Mouse (Mus musculus): Measurements from ENCODE around the gene Cox10. TPM values are rescaled to one million over a fixed set of nuclear protein-coding genes. Genes with fewer than 3 reads are reported as not detected.

The Cox10 gene
- polyA plus RNA-seq, 1 experiment from 2014 or later, result 28.7 TPM

- no peak overlapping the region for H3K27ac ChIP-seq
- H3K4me1 ChIP-seq, result peaks cover 40% of the 10 kb centered on the region
- no peaks in the 10 kb centered on the region for H3K9me3 ChIP-seq (replicated peaks)
- 0 out of 2 replicates have a peak, but pooled peaks cover 3% of the 10 kb centered on the region for H3K36me3 ChIP-seq
- ATAC-seq (replicated peaks; ENCODE audit: low FRiP score), result peak; percentile 60; the same call in 1 of the 2 replicates
- no peak overlapping the region for H3K4me3 ChIP-seq (replicated peaks)
- H3K4me2 ChIP-seq, result no peak overlapping the region
- no peak overlapping the region for H3K9ac ChIP-seq
- H3K27me3 ChIP-seq, result no peaks in the 10 kb centered on the region
- 58% methylated on average over 6 of the region's 6 CpGs for WGBS
These were observed 108.5 kb downstream of the Cox10 start for GRCm38 (mm10) chr11:63970818-63971217.

- WGBS, result 55% methylated on average over 11 of the region's 11 CpGs
- no peak overlapping the region for H3K4me2 ChIP-seq
- H3K27ac ChIP-seq, result no peak overlapping the region
- no peaks in the 10 kb centered on the region for H3K27me3 ChIP-seq
- no peak overlapping the region for H3K4me3 ChIP-seq (replicated peaks)
- H3K36me3 ChIP-seq, result 0 out of 2 replicates have a peak, but pooled peaks cover 3% of the 10 kb centered on the region
- peaks cover 47% of the 10 kb centered on the region for H3K4me1 ChIP-seq
- no peak; the same call in 1 of the 2 replicates for ATAC-seq (replicated peaks; ENCODE audit: low FRiP score)
- no peaks in the 10 kb centered on the region for H3K9me3 ChIP-seq (replicated peaks)
- H3K9ac ChIP-seq, result no peak overlapping the region
These were observed 109.9 kb downstream of the Cox10 start for GRCm38 (mm10) chr11:63969205-63969910.

- Histone ChIP-seq H3K36me3 (peaks cover 5% of the 10 kb centered on the region), H3K4me2 (no peak overlapping the region), H3K9me3 (replicated peaks) (no peaks in the 10 kb centered on the region), H3K4me1 (peaks cover 47% of the 10 kb centered on the region), H3K27ac (no peak overlapping the region), H3K27me3 (no peaks in the 10 kb centered on the region), H3K4me3 (replicated peaks) (no peak overlapping the region), H3K9ac (no peak overlapping the region)
- 62% methylated on average over 3 of the region's 3 CpGs for WGBS
- no peak for ATAC-seq (replicated peaks; ENCODE audit: low FRiP score)
These were observed 110.8 kb downstream of the Cox10 start for GRCm38 (mm10) chr11:63968388-63969035.

DNA sequence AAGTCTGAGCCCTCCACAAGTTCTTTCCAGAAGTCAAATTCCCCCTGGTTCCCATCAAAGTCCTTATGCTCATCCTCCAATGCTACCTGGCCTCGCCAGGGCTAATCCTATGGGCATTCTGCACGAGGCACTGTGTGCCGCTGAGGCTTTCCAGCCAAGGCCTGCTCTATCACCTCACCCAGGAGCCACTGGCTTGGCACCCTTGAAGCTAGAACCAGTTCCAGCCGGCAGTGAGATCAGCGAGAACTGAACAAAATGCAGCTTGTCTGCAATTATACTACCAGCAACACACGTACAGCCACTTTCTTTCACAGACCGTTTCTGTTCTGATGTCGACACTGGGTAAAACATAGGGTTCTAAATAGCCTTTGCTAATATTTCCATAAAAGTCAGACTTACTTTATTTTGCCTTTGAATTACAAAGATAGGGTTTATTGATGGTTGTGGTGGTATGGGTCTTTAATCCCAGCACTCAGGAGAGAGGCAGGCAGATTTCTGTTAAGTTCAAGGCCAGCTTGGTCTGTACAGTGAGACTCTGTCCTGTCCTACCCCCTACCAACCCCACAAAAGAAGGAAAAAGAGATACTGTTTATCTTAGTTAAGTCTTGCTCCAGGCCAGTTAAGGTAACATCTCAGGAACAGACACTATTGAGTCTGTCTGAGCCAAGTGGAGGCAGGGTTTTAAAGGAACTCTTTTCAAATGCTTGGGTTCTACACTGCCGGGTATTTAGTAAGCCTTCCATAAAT lies 111.5 kb downstream of the Cox10 start:
- H3K4me3 ChIP-seq (replicated peaks), result no peak overlapping the region
- peaks cover 12% of the 10 kb centered on the region for H3K36me3 ChIP-seq
- no peak for ATAC-seq (replicated peaks; ENCODE audit: low FRiP score)
- no peaks in the 10 kb centered on the region for H3K9me3 ChIP-seq (replicated peaks)
- WGBS, result 76% methylated on average over 9 of the region's 9 CpGs
- H3K9ac ChIP-seq, result no peak overlapping the region
- no peak overlapping the region for H3K4me2 ChIP-seq
- H3K27me3 ChIP-seq, result no peaks in the 10 kb centered on the region
- H3K4me1 ChIP-seq, result peaks cover 47% of the 10 kb centered on the region
- H3K27ac ChIP-seq, result no peak overlapping the region

GRCm38 (mm10) chr11:63965437-63965836 lies 113.8 kb downstream of the Cox10 start:
- no peak for ATAC-seq (replicated peaks; ENCODE audit: low FRiP score)
- H3K4me3 ChIP-seq (replicated peaks), result no peak overlapping the region
- 53% methylated on average over 5 of the region's 5 CpGs for WGBS
- no peak overlapping the region for H3K9ac ChIP-seq
- H3K4me1 ChIP-seq, result peaks cover 39% of the 10 kb centered on the region
- H3K9me3 ChIP-seq (replicated peaks), result no peaks in the 10 kb centered on the region
- H3K36me3 ChIP-seq, result peaks cover 14% of the 10 kb centered on the region
- H3K27ac ChIP-seq, result 0 out of 2 replicates have a peak overlapping the region, but pooled peaks have one; percentile 10
- H3K27me3 ChIP-seq, result no peaks in the 10 kb centered on the region
- H3K4me2 ChIP-seq, result no peak overlapping the region

- no peak overlapping the region for H3K4me2 ChIP-seq
- no peaks in the 10 kb centered on the region for H3K36me3 ChIP-seq
- ATAC-seq (replicated peaks; ENCODE audit: low FRiP score), result 0 out of 2 replicates have a peak, but pooled peaks have one; percentile 40
- H3K27ac ChIP-seq, result no peak overlapping the region
- peaks cover 2% of the 10 kb centered on the region; the same call in 1 of the 2 replicates for H3K27me3 ChIP-seq
- no peaks in the 10 kb centered on the region for H3K9me3 ChIP-seq (replicated peaks)
- H3K4me3 ChIP-seq (replicated peaks), result no peak overlapping the region
- peaks cover 12% of the 10 kb centered on the region for H3K4me1 ChIP-seq
- WGBS, result 52% methylated on average over 4 of the region's 4 CpGs
- no peak overlapping the region for H3K9ac ChIP-seq
These were observed 122.1 kb downstream of the Cox10 start for GRCm38 (mm10) chr11:63957207-63957606.

- Histone ChIP-seq H3K27me3 (peaks cover 2% of the 10 kb centered on the region; the same call in 1 of the 2 replicates), H3K9me3 (replicated peaks) (no peaks in the 10 kb centered on the region), H3K9ac (no peak overlapping the region), H3K4me2 (no peak overlapping the region), H3K4me1 (peaks cover 17% of the 10 kb centered on the region), H3K36me3 (no peaks in the 10 kb centered on the region), H3K27ac (no peak overlapping the region), H3K4me3 (replicated peaks) (no peak overlapping the region)
- ATAC-seq (replicated peaks; ENCODE audit: low FRiP score), result no peak
- WGBS, result 36% methylated on average over 7 of the region's 7 CpGs
These were observed 122.5 kb downstream of the Cox10 start for GRCm38 (mm10) chr11:63956748-63957147.

DNA sequence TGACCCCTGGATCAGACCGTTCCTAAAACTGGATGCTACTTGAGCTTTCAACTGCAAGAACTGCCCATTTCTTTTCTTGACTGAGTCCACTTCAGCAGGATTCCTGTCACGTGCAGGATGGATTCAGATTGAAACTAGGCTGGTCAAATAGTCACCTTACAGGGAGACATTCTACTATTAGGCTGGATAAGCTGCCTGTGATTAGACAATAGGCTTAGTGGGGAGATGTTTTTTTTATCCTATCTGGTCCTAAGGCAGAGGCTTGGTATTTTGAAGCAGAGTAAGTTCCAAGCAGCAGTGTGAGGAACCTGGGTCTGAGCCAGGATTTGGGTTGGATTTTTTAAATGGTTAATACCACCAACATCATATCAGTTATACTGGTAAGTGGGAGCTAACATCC lies 125.4 kb downstream of the Cox10 start:
- no peak overlapping the region for H3K27ac ChIP-seq
- no peak overlapping the region for H3K9ac ChIP-seq
- no peak overlapping the region for H3K4me2 ChIP-seq
- no peak for ATAC-seq (replicated peaks; ENCODE audit: low FRiP score)
- peaks cover 2% of the 10 kb centered on the region; the same call in 1 of the 2 replicates for H3K27me3 ChIP-seq
- H3K4me3 ChIP-seq (replicated peaks), result no peak overlapping the region
- 91% methylated on average over 2 of the region's 2 CpGs for WGBS
- H3K9me3 ChIP-seq (replicated peaks), result no peaks in the 10 kb centered on the region
- no peaks in the 10 kb centered on the region for H3K36me3 ChIP-seq
- H3K4me1 ChIP-seq, result peaks cover 17% of the 10 kb centered on the region

DNA sequence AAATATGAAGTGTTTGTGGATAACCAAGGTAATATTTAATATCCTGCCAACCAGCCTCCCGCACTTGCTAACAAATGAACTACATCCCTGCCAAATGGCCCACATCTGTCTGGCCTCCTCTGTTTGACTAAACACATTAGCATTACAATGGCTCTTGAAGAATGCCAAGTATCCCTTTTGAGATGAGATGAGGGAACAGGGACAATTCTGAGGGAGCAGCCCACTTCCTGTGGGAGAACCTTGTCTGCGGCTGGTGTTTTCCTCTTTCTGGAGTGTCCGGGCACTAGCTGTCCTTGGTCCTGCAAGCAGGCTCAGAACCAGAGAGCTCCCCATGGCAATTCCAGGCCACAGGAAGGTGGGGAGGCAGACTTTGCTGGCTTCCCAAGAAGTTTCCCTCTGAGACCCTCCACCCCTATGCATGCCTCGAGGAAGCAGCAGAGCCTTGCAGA lies 126.5 kb downstream of the Cox10 start:
- ATAC-seq (replicated peaks; ENCODE audit: low FRiP score), result no peak
- Histone ChIP-seq H3K36me3 (no peaks in the 10 kb centered on the region), H3K27ac (no peak overlapping the region), H3K9me3 (replicated peaks) (no peaks in the 10 kb centered on the region), H3K4me1 (peaks cover 17% of the 10 kb centered on the region), H3K9ac (no peak overlapping the region), H3K27me3 (peaks cover 2% of the 10 kb centered on the region; the same call in 1 of the 2 replicates), H3K4me2 (peak overlapping the region; percentile 57; the same call in 1 of the 2 replicates), H3K4me3 (replicated peaks) (no peak overlapping the region)
- WGBS, result 51% methylated on average over 4 of the region's 4 CpGs

GRCm38 (mm10) chr11:63951831-63952631 lies 127.2 kb downstream of the Cox10 start:
- peak overlapping the region; percentile 32 for H3K4me3 ChIP-seq (replicated peaks)
- H3K4me1 ChIP-seq, result peaks cover 17% of the 10 kb centered on the region
- no peaks in the 10 kb centered on the region for H3K36me3 ChIP-seq
- no peaks in the 10 kb centered on the region for H3K9me3 ChIP-seq (replicated peaks)
- WGBS, result 8% methylated on average over 19 of the region's 19 CpGs
- no peak overlapping the region for H3K9ac ChIP-seq
- H3K27me3 ChIP-seq, result no peaks in the 10 kb centered on the region
- peak; percentile 77 for ATAC-seq (replicated peaks; ENCODE audit: low FRiP score)
- peak overlapping the region; percentile 57 for H3K4me2 ChIP-seq
- H3K27ac ChIP-seq, result no peak overlapping the region

GRCm38 (mm10) chr11:63948371-63948770 lies 130.9 kb downstream of the Cox10 start:
- Histone ChIP-seq H3K9ac (no peak overlapping the region), H3K27me3 (no peaks in the 10 kb centered on the region), H3K9me3 (replicated peaks) (no peaks in the 10 kb centered on the region), H3K27ac (no peak overlapping the region), H3K4me2 (no peak overlapping the region), H3K4me3 (replicated peaks) (no peak overlapping the region), H3K36me3 (no peaks in the 10 kb centered on the region), H3K4me1 (peaks cover 13% of the 10 kb centered on the region)
- WGBS, result 91% methylated on average over 11 of the region's 11 CpGs
- no peak for ATAC-seq (replicated peaks; ENCODE audit: low FRiP score)

Data from kidney, embryonic 15.5 days (tissue).